27 mouse cellular contexts compared by ENCODE assay signal in the genomic region with DNA sequence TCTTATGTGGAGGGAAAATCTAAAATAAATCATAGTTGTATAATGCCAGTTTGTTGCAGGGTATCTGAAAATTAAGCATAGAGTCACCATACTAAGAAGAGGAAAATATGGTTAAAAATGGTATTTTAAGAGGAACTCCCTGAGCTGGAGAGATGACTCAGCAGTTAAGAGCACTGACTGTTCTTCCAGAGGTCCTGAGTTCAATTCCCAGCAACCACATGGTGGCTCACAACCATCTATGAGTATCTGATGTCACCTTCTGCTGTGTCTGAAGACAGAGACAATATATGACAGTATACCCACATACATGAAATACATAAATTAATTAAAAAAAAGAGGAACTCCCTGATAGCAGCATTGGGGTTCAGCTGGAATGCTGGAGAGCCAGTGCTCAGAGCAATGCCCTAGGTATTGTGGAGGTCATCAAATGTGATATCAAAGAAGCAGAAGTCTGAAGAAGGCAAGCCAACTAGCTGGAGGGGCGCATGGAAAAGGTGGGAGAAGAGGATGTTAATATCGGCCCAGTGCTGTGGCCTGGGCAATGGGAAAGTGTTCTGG.
"Had no signal": no experiment of that assay in that cellular context is flagged by ENCODE, and none has a peak within 500 bp of the region (broad histone marks: within the 10 kb centered on the region; RNA-seq: fewer than 3 reads in every experiment).

No protein-coding gene starts in this region.

- H3K4me2 ChIP-seq: heart, embryonic 12.5 days; hindbrain, embryonic 12.5 days; hindbrain, embryonic 15.5 days; kidney, embryonic 15.5 days; limb, embryonic 13.5 days; limb, embryonic 15.5 days; liver, embryonic 12.5 days had no signal

- H3K4me1 ChIP-seq: hindbrain, embryonic 12.5 days; hindbrain, embryonic 15.5 days had no signal

- H3K27ac ChIP-seq: gastrocnemius, adult 2 months; heart, adult 2 months; heart, embryonic 10.5 days; hindbrain, embryonic 10.5 days; hindbrain, embryonic 12.5 days; hindbrain, embryonic 15.5 days; hindbrain, postnatal 0 days; kidney, embryonic 15.5 days; kidney, postnatal 0 days; limb, embryonic 13.5 days; liver, embryonic 12.5 days; liver, embryonic 14.5 days had no signal

- H3K4me3 ChIP-seq: gastrocnemius, adult 2 months; heart, adult 2 months; heart, embryonic 10.5 days; heart, embryonic 12.5 days; hindbrain, embryonic 10.5 days; hindbrain, embryonic 12.5 days; hindbrain, embryonic 15.5 days; kidney, embryonic 15.5 days; limb, embryonic 13.5 days; limb, embryonic 15.5 days; liver, embryonic 12.5 days had no signal

- H3K9me3 ChIP-seq: heart, embryonic 10.5 days; heart, embryonic 12.5 days; hindbrain, embryonic 10.5 days; hindbrain, embryonic 12.5 days; hindbrain, embryonic 15.5 days; kidney, embryonic 15.5 days; limb, embryonic 13.5 days; limb, embryonic 15.5 days; liver, embryonic 12.5 days had no signal

- ATAC-seq: hindbrain, postnatal 0 days; intestine, embryonic 16.5 days; liver, embryonic 12.5 days had no signal

- H3K27me3 ChIP-seq: heart, embryonic 12.5 days; hindbrain, embryonic 12.5 days; hindbrain, embryonic 15.5 days; kidney, embryonic 15.5 days; limb, embryonic 15.5 days; liver, embryonic 12.5 days had no signal

- H3K36me3 ChIP-seq: hindbrain, embryonic 15.5 days; limb, embryonic 15.5 days had no signal

- DNase-seq: gastrocnemius, adult 2 months; gastrocnemius, postnatal 10 days; gastrocnemius, postnatal 25 days; heart, adult 2 months; heart, postnatal 10 days; heart, postnatal 4 days; kidney, adult 11 months; kidney, adult 2 months; kidney, adult 9 months; kidney, postnatal 14 days; kidney, postnatal 36 days; layer of hippocampus, adult 9-11 months; layer of hippocampus, postnatal 36 days; left cerebral cortex, postnatal 4 days had no signal

- H3K9ac ChIP-seq: heart, embryonic 12.5 days; hindbrain, embryonic 12.5 days; hindbrain, embryonic 15.5 days; kidney, embryonic 15.5 days; limb, embryonic 13.5 days; limb, embryonic 15.5 days; liver, embryonic 12.5 days; liver, embryonic 14.5 days had no signal
